Mouse (Mus musculus): ENCODE measurements around the gene Speg. TPM values are rescaled to one million over a fixed set of nuclear protein-coding genes. Genes with fewer than 3 reads are reported as not detected.

The Speg gene
- polyA plus RNA-seq, 1 experiment from 2014 or later = 53.9 TPM

GRCm38 (mm10) chr1:75385142-75385730, 10.1 kb downstream of the Speg start:
- Histone ChIP-seq H3K4me3 (replicated peaks) (no peak overlapping the region), H3K4me2 (peak overlapping the region; percentile 27), H3K36me3 (no peaks in the 10 kb centered on the region; the same call in 1 of the 2 replicates), H3K4me1 (peaks cover 77% of the 10 kb centered on the region), H3K9ac (no peak overlapping the region), H3K27ac (no peak overlapping the region), H3K9me3 (replicated peaks) (no peaks in the 10 kb centered on the region), H3K27me3 (peaks cover 59% of the 10 kb centered on the region)
- 69% methylated on average over 20 of the region's 20 CpGs for WGBS
- ATAC-seq (replicated peaks; ENCODE audit: low FRiP score) = no peak

- 31% methylated on average over 4 of the region's 4 CpGs for WGBS
- H3K36me3 ChIP-seq = peaks cover 7% of the 10 kb centered on the region; the same call in 1 of the 2 replicates
- H3K9me3 ChIP-seq (replicated peaks) = no peaks in the 10 kb centered on the region
- H3K9ac ChIP-seq = no peak overlapping the region
- no peak for ATAC-seq (replicated peaks; ENCODE audit: low FRiP score)
- no peak overlapping the region for H3K27ac ChIP-seq
- 0 out of 2 replicates have a peak overlapping the region, but pooled peaks have one; percentile 8 for H3K4me3 ChIP-seq (replicated peaks)
- H3K27me3 ChIP-seq = peaks cover 53% of the 10 kb centered on the region
- peaks cover 75% of the 10 kb centered on the region for H3K4me1 ChIP-seq
- H3K4me2 ChIP-seq = no peak overlapping the region
Observed at GRCm38 (mm10) chr1:75386149-75386548, 11.1 kb downstream of the Speg start.

GRCm38 (mm10) chr1:75387469-75387928, 12.4 kb downstream of the Speg start:
- H3K4me1 ChIP-seq = peaks cover 65% of the 10 kb centered on the region
- H3K4me2 ChIP-seq = peak overlapping the region; percentile 58
- ATAC-seq (replicated peaks; ENCODE audit: low FRiP score) = peak; percentile 8; the same call in 1 of the 2 replicates
- no peak overlapping the region for H3K27ac ChIP-seq
- WGBS = 30% methylated on average over 7 of the region's 7 CpGs
- H3K4me3 ChIP-seq (replicated peaks) = peak overlapping the region; percentile 27
- H3K27me3 ChIP-seq = peaks cover 53% of the 10 kb centered on the region
- no peak overlapping the region for H3K9ac ChIP-seq
- peaks cover 12% of the 10 kb centered on the region for H3K36me3 ChIP-seq
- H3K9me3 ChIP-seq (replicated peaks) = no peaks in the 10 kb centered on the region

GRCm38 (mm10) chr1:75387929-75388897, 13.1 kb downstream of the Speg start:
- WGBS = 10% methylated on average over 94 of the region's 94 CpGs
- H3K27me3 ChIP-seq = peaks cover 53% of the 10 kb centered on the region
- H3K9me3 ChIP-seq (replicated peaks) = no peaks in the 10 kb centered on the region
- H3K36me3 ChIP-seq = peaks cover 14% of the 10 kb centered on the region
- peaks cover 61% of the 10 kb centered on the region for H3K4me1 ChIP-seq
- H3K4me3 ChIP-seq (replicated peaks) = peak overlapping the region; percentile 27
- peak overlapping the region; percentile 58 for H3K4me2 ChIP-seq
- H3K27ac ChIP-seq = no peak overlapping the region
- ATAC-seq (replicated peaks; ENCODE audit: low FRiP score) = peak; percentile 14; the same call in 1 of the 2 replicates
- H3K9ac ChIP-seq = peak overlapping the region; percentile 27; the same call in 1 of the 2 replicates

- Histone ChIP-seq H3K4me2 (peak overlapping the region; percentile 58), H3K27me3 (peaks cover 49% of the 10 kb centered on the region), H3K4me3 (replicated peaks) (peak overlapping the region; percentile 27), H3K4me1 (peaks cover 56% of the 10 kb centered on the region), H3K9me3 (replicated peaks) (no peaks in the 10 kb centered on the region), H3K27ac (no peak overlapping the region), H3K9ac (0 out of 2 replicates have a peak overlapping the region, but pooled peaks have one; percentile 27), H3K36me3 (peaks cover 18% of the 10 kb centered on the region)
- no peak for ATAC-seq (replicated peaks; ENCODE audit: low FRiP score)
- WGBS = 37% methylated on average over 23 of the region's 23 CpGs
Observed at GRCm38 (mm10) chr1:75388898-75389515, 13.9 kb downstream of the Speg start.

- H3K9me3 ChIP-seq (replicated peaks) = no peaks in the 10 kb centered on the region
- no peak overlapping the region for H3K9ac ChIP-seq
- ATAC-seq (replicated peaks; ENCODE audit: low FRiP score) = no peak
- H3K4me2 ChIP-seq = no peak overlapping the region
- H3K4me1 ChIP-seq = peaks cover 18% of the 10 kb centered on the region
- H3K36me3 ChIP-seq = peaks cover 35% of the 10 kb centered on the region
- WGBS = 73% methylated on average over 9 of the region's 9 CpGs
- peaks cover 20% of the 10 kb centered on the region for H3K27me3 ChIP-seq
- H3K4me3 ChIP-seq (replicated peaks) = no peak overlapping the region
- no peak overlapping the region for H3K27ac ChIP-seq
Observed at GRCm38 (mm10) chr1:75393139-75393538, 18.0 kb downstream of the Speg start.

GRCm38 (mm10) chr1:75393846-75394245, 18.7 kb downstream of the Speg start:
- H3K4me3 ChIP-seq (replicated peaks) = no peak overlapping the region
- no peak overlapping the region for H3K27ac ChIP-seq
- no peaks in the 10 kb centered on the region for H3K9me3 ChIP-seq (replicated peaks)
- H3K4me2 ChIP-seq = no peak overlapping the region
- peaks cover 35% of the 10 kb centered on the region for H3K36me3 ChIP-seq
- ATAC-seq (replicated peaks; ENCODE audit: low FRiP score) = no peak
- peaks cover 18% of the 10 kb centered on the region for H3K4me1 ChIP-seq
- 93% methylated on average over 3 of the region's 3 CpGs for WGBS
- H3K27me3 ChIP-seq = peaks cover 13% of the 10 kb centered on the region
- H3K9ac ChIP-seq = no peak overlapping the region

GRCm38 (mm10) chr1:75398761-75399402, 23.8 kb downstream of the Speg start:
- H3K27me3 ChIP-seq = no peaks in the 10 kb centered on the region
- no peak overlapping the region for H3K4me3 ChIP-seq (replicated peaks)
- H3K4me2 ChIP-seq = peak overlapping the region; percentile 62
- H3K27ac ChIP-seq = peak overlapping the region; percentile 93
- peaks cover 33% of the 10 kb centered on the region for H3K4me1 ChIP-seq
- 0 out of 2 replicates have a peak overlapping the region, but pooled peaks have one; percentile 38 for H3K9ac ChIP-seq
- ATAC-seq (replicated peaks; ENCODE audit: low FRiP score) = peak; percentile 73
- H3K36me3 ChIP-seq = peaks cover 48% of the 10 kb centered on the region
- WGBS = 7% methylated on average over 9 of the region's 9 CpGs
- no peaks in the 10 kb centered on the region for H3K9me3 ChIP-seq (replicated peaks)

GRCm38 (mm10) chr1:75399755-75400492, 24.8 kb downstream of the Speg start:
- peak; percentile 90 for ATAC-seq (replicated peaks; ENCODE audit: low FRiP score)
- Histone ChIP-seq H3K4me3 (replicated peaks) (peak overlapping the region; percentile 35), H3K27me3 (no peaks in the 10 kb centered on the region), H3K36me3 (peaks cover 56% of the 10 kb centered on the region), H3K4me1 (peaks cover 33% of the 10 kb centered on the region), H3K9me3 (replicated peaks) (no peaks in the 10 kb centered on the region), H3K9ac (peak overlapping the region; percentile 38), H3K27ac (peak overlapping the region; percentile 93), H3K4me2 (peak overlapping the region; percentile 62)
- WGBS = 10% methylated on average over 15 of the region's 15 CpGs

- Histone ChIP-seq H3K9ac (peak overlapping the region; percentile 38), H3K9me3 (replicated peaks) (no peaks in the 10 kb centered on the region), H3K36me3 (peaks cover 63% of the 10 kb centered on the region), H3K4me3 (replicated peaks) (peak overlapping the region; percentile 35), H3K27me3 (no peaks in the 10 kb centered on the region), H3K4me1 (peaks cover 33% of the 10 kb centered on the region), H3K4me2 (peak overlapping the region; percentile 62), H3K27ac (peak overlapping the region; percentile 93)
- 41% methylated on average over 6 of the region's 6 CpGs for WGBS
- peak; percentile 17 for ATAC-seq (replicated peaks; ENCODE audit: low FRiP score)
Observed at GRCm38 (mm10) chr1:75400493-75401115, 25.5 kb downstream of the Speg start.
